Mouse (Mus musculus) Muller cell, postnatal 12 days (primary cell): ENCODE results near the gene St6galnac1.
"Not testable (repeated sequence)": the region's sequence is repeated elsewhere in the genome, so short reads cannot be mapped to it uniquely, and the experiment has no call there.

ENCODE experiments used
- DNase-seq: peaks from one replicate; pipeline ENCODE4 v3.0.0-alpha.2; 2015; ENCODE audit errors: inconsistent ontology term

The St6galnac1 gene

GRCm38 (mm10) chr11:116807526-116807925 lies 32.2 kb upstream of the St6galnac1 start:
- peak; percentile 67 for DNase-seq

GRCm38 (mm10) chr11:116807116-116807515 lies 31.8 kb upstream of the St6galnac1 start:
- peak; percentile 51 for DNase-seq

GRCm38 (mm10) chr11:116806136-116807071 lies 31.1 kb upstream of the St6galnac1 start:
- no peak for DNase-seq

DNA sequence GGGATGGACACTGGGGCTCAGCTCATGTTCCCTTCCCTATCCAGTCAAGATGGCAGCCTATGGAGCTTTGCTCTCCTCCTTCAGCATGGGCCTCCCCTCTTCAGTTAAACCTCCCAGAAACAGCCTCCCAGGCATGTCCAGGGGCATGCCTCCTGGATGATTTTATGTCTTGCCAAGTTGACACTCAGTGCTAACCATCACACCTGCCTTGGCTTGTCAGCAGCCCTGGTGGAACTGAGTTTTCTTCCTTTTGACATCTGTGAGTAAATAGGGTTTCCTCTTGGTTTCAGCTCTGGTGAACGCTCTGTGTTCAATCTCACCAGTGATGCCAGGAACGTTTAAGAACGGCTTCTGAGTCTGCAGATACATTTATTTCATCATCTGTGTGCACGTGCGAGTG lies 27.4 kb upstream of the St6galnac1 start:
- DNase-seq: no peak

DNA sequence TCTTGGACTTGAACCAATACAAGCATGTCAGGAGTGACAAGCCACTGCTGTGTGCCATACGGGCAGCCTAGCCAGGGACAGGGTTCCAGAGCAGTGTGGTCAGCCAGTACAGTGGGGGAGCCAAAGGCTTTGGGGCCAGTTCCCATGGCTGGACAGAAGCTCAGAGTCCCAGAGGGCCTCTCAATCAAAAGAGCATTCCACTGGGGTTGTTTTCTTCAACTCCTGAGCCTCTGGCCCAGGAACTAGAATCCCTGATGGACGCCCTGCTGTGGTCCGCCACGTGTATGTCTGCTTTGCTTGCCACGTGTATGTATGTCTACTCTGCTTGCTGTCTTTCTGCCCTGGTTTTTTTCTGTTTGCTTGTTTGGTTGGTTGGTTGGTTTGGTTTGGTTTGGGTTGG lies 25.8 kb upstream of the St6galnac1 start:
- peak; percentile 32 for DNase-seq

GRCm38 (mm10) chr11:116799364-116799763 lies 24.1 kb upstream of the St6galnac1 start:
- DNase-seq: no peak

DNA sequence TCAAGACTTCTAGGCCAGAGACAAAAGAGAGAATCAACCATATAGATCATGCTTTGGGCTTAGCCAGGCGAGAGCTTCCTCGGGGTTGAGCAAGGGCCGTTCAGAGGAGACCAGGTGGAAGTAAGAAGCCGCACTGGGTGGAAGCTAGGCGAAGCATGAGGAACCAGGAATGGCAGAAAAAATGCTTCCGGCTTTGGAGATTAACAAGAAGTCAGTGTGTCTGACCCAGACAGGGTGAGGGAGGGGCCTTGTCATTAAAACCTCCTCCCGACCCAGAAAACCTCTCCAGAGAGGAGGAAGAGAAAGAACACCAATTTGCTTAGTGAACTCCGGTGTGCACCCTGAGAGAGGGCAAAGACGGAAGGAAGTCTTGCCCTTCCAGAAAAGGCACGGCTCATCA lies 8.9 kb upstream of the St6galnac1 start:
- no peak for DNase-seq

GRCm38 (mm10) chr11:116782737-116783145 lies 7.4 kb upstream of the St6galnac1 start:
- DNase-seq: no peak

GRCm38 (mm10) chr11:116773205-116773604 lies 2.1 kb downstream of the St6galnac1 start:
- DNase-seq: no peak

DNA sequence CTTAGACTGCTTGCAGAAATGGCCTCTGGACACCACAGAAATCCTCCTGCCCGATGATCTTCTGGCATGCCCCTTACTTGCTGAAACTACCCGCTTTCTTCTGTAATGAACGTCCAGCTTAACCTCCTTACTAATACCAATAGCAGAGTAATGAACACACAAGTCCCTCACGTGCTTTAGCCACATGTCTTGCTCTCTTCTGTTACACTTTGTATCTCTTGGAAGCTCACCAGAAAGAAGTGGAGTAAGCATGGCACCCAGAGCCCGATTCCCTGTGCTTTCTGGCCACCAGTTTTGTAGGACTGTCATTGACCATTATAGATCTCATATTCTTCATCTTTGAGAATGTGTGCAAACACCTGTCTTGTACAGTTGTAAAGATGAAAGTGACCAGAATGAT lies 5.4 kb downstream of the St6galnac1 start:
- no peak for DNase-seq

GRCm38 (mm10) chr11:116764946-116765345 lies 10.4 kb downstream of the St6galnac1 start:
- DNase-seq: no peak

DNA sequence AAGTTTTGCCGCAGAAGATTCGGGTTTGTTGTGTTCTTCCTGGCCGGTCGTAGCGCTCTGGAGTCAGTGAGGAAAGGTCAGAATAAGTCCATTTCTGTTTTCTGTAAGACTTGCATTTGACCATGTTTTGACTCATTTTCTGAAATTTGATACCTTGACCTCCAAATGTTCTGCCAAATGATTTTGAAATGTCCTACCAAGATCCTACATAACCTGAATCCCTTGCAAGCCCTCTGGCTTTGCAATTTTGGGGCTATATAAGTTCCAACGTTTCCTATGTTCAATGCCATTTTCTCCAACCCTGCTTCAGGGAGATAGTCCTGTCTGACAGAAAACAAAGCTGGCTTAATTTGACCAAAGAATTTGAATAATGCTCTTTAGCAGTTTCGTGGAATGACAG lies 11.0 kb downstream of the St6galnac1 start:
- no peak for DNase-seq

GRCm38 (mm10) chr11:116755191-116755590 lies 20.1 kb downstream of the St6galnac1 start:
- peak; percentile 48 for DNase-seq

- DNase-seq: peak; percentile 68
Observed at GRCm38 (mm10) chr11:116753674-116754470, 21.4 kb downstream of the St6galnac1 start.

DNA sequence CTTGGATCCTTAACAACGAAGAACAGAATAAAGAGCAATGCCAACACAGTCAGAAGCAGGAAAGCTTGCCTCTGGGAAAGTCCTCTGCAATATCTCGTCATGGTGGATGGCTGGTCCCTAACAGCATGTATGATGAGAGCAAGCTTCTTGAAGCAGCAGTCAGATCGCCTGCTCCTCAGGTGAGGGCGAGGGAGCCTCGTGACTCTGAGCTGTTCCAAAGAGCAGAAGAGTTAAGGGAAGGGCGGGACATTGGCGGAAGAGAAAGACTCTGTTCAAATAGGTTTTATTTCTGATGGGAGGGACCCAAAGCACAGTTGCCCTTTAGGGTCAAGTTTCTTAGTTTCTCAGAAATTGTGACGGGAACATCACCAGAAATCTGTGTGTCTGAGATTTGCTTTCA lies 25.6 kb downstream of the St6galnac1 start:
- DNase-seq: no peak

DNA sequence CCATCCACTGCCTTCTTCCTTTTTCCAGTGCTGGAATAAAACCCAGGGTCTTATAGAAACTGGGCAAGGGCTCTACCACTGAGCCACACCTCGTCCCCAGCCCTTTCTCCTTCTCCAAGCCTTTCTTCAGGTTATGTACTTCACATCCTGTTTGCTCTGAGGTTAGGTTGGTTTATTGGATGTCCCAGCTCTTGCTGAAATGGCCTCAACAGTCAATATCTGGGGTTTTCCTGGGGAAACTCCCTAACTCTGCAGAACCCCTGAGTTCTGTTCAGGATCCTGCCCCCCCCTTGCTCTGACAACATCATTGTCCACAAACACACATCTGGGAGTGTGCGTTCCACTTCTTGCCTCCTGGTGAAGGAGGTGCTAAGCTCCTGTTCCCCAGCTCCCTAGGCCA lies 26.6 kb downstream of the St6galnac1 start:
- DNase-seq: not testable (repeated sequence)

DNA sequence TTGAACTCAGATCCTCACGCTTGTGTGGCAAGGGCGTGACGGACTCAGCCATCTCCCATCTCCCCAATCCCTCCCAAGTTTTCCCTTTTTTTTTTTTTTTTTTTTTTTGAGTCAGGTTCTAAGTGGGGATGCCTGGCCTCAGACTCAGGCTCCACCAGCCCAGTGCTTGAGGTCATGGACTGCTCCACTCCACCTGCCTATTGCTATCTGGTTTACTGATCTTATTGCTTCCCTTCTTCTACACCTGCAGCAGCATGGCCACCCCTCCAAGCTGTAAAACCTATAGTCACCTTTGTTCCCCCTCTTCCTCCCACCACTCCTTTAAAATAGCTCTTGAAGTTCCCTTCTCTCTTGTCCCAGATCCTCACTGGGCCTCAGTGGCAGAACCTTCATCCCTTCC lies 28.5 kb downstream of the St6galnac1 start:
- DNase-seq: not testable (repeated sequence)

- DNase-seq: not testable (repeated sequence)
Observed at GRCm38 (mm10) chr11:116745457-116745856, 29.9 kb downstream of the St6galnac1 start.

- no peak for DNase-seq
Observed at GRCm38 (mm10) chr11:116738411-116738810, 36.9 kb downstream of the St6galnac1 start.

DNA sequence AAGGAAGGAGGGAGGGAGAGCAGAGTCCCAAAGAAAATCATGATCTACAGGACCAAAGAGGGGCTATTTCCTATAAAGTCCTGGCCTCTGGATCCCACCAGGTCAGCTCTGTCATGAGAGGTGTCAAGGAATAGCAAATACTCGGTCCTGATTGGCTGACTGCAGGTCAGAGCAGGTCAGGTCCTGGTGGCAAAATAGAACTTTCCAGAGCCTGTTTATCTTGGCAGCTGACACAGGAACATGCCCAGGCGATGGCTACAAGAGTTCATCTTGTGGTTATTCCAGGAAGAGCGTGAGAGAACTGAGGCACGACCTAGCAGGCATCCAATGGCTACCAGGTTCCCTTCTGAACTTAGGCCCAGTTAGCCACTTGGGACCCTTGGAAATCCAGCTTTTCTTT lies 42.8 kb downstream of the St6galnac1 start:
- DNase-seq: peak; percentile 13

DNA sequence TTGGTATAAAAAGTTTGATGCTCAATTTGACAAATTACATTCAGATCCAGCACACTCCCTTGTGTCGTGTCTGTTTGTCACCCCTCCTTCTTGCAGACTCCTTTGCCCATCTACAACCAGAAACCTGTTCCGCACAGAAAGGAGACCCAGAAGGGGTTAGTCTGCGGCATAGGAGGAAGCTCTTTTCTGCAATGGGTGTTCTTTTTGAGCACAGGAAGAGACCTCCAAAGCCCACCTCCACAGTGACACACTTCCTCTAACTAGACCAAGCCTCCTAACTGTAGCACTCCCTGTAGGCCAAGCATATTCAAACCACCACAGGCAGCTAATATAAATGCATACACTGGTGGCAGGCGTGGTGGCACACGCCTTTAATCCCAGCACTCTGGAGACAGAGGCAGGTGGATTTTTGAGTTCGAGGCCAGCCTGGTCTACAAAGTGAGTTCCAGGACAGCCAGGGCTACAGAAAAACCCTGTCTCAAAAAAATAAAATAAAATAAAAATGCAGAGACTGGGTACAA lies 44.2 kb downstream of the St6galnac1 start:
- DNase-seq: not testable (repeated sequence)

GRCm38 (mm10) chr11:116729276-116730008 lies 45.9 kb downstream of the St6galnac1 start:
- no peak for DNase-seq
